Mouse (Mus musculus) thymus, adult 2 months (tissue): Measurements from ENCODE around the gene Zfpm1.

ENCODE experiments used
- CTCF ChIP-seq: fragments of 200-500 bp; IDR thresholded peaks from 2 replicates; pipeline ENCODE4 v1.5.1; 2012; ENCODE audit warnings: mild to moderate bottlenecking, control low read depth, low read length, moderate library complexity, borderline replicate concordance; ENCODE audit not compliant: control insufficient read depth, poor library complexity, insufficient read depth; ENCODE audit errors: extremely low read depth
- POLR2A ChIP-seq: fragments of 200-500 bp; IDR thresholded peaks from 2 replicates; pipeline ENCODE4 v1.6.1; 2012; ENCODE audit warnings: mild to moderate bottlenecking, low read length, control low read depth, moderate library complexity; ENCODE audit not compliant: control insufficient read depth, poor library complexity, insufficient read depth; ENCODE audit errors: extremely low read depth

DNA sequence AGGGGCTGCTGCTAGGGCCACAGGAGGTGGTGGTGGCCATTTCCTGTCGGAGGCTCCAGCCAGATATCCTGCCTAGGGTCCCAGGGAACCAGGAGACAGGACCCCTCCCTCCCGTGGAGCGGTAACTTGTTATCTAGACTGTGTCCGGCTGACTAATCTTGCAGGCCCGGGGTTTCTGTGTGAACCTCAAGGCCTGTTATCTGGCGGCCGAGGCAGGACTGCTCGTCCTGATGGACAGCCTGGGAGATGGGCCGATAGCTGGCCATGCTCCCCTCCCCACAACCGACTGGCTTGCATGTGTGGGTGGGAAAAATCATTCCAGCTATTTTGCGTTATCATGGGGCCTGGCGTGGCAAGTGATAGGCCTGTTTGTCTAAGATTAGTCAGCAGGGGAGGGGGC is 31.4 kb downstream of the Zfpm1 start:
- TF ChIP-seq CTCF (no peak), POLR2A (no peak)
